Mouse (Mus musculus): ENCODE data around the gene Afmid.
"Not testable (repeated sequence)": the region's sequence is repeated elsewhere in the genome, so short reads cannot be mapped to it uniquely, and the experiment has no call there.

Gene Afmid

DNA sequence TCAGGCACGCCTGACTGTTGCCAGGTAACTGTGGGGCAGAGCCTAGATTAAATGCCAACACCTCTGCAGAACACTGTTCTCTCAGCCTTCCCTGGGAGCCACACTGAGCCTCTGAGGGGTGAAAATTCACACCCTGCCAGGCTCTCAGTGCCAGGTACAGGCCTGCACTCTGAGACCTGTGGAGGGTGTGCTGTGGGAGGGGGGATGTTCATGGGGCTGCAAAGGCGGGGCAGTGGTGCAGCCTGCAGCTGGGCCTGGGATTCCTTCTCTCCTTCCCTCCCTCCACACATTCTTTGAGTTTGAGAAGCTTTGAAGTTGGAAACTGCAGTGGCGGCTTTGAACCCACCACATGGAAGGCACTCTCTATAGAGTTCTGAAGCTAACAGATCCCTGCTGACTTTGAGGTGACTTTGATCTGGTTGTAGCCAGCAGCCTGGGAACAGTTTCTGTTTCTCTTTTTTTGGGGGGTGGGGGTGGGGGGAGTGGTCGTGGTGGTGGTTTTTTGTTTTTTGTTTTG lies 31.6 kb upstream of the Afmid start:
- DNase-seq (ENCODE audit: low read depth, low spot score): no peak

DNA sequence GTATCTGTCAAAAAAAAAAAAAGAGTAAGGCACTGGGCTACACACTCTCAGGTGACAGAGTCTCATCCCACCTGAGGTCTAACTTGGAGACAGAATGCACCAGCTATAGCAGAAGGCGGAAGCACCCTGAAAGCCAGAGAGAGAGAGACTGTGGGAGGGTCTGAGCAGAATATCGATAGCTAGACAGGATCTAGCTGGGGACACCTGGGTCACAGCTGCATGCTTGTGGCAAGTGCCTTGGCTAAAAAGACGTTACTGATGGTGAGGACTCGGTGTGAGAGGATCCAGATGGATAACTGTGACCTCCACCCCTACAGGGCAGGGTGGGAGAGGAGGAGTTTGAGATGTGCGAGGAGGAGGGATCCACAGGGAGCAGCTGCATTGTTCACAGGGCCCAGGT lies 28.8 kb upstream of the Afmid start:
- no peak for DNase-seq (ENCODE audit: low read depth, low spot score)

DNA sequence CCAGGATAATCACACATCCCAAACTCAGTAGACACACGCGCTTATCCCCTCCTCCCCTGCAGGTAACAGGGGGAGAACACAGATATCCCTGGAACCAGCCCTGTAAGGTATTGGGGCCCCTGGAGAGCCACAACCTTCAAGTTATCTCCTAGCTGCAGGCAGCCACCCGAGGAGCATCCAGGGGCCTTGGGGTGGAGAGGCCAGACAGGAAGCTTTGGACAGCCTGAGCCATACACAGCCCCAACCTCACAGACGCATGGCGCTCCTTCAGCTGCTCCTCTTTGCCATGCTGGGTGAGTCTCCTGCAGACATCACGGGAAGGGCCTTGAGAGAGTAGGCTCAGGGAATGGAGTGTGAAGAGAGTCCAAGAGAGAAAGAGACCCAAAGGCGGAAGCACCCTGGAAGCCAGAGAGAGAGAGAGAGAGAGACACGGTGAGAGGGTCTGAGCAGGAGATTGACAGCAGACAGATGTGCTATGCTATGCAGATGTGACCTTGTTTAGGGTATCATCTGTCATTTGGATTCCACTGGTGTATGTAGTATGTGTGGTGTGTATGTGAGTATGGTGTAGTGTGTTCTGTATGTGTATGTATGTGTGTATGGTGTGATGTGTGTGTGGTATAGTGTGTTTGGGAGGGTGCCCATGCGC lies 28.1 kb upstream of the Afmid start, which contains the start of gene 6030468B19Rik:
TSS of gene 6030468B19Rik (plus strand) at position 150 of the 649 bp plus-strand sequence.
- no peak for DNase-seq (ENCODE audit: low read depth, low spot score)

DNA sequence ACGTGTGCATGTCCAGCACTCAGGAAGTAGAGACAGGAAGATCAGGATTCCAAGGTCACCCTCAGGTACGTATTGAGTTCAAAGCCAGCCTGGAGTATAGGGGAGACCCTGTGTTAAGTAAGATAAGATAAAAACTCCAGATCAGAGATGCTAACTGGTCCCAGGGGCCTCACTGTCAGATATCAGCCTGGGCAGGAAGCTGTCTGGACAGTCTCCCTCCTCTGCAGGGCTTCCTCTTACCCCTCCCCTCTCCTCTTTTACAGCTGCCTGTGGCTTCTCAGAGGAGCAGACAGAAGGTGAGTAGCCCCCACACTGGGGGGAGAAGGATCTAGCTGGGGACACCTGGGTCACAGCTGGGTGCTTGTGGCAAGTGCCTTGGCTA lies 27.6 kb upstream of the Afmid start:
- DNase-seq (ENCODE audit: low read depth, low spot score): no peak

GRCm38 (mm10) chr11:117799174-117799573 lies 26.6 kb upstream of the Afmid start:
- no peak for DNase-seq (ENCODE audit: low read depth, low spot score)

DNA sequence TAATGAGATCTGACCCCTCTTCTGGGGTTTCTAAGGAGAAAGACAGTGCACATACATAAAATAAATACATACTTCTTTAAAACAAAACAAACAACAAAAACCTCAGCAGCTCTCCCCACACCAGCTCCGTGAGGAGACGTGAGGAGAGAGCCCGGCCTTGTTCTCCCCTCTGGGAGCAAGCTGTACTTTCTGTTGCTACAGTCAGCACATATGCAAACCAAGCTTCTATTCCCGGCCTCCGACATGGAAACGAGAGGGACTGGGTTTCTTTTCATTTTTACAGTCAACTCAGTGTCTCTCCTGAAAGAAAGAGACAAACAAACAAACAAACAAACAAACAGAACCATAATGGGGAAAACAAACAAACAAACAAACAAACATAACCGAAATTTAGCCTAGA lies 25.7 kb upstream of the Afmid start:
- DNase-seq (ENCODE audit: low read depth, low spot score): no peak

- DNase-seq (ENCODE audit: low read depth, low spot score): no peak
These were observed 24.1 kb upstream of the Afmid start for GRCm38 (mm10) chr11:117801650-117802049.

DNA sequence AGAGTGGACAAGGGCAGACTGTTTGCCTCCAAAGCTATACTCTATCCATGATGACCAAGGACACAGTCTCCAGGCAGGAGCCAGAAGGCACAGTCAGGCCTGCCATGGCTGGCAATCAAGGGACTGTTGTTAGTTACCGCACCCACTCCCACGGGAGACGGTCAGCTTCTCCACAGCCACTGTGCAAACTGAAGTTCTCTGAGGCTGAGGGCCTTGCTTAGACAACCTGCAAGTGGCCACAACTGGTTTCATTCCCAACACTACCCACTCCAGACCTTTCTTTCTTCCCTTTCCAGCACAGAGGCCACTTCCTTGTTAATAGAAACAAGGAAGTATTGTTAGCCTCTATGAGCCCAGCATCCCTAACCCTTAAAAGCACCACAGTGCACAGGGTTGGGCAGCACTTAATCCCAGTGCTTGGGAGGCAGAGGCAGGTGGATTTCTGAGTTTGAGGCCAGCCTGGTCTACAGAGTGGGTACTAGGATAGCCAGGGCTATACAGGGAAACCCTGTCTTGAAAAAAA lies 22.5 kb upstream of the Afmid start:
- no peak for DNase-seq (ENCODE audit: low read depth, low spot score)

DNA sequence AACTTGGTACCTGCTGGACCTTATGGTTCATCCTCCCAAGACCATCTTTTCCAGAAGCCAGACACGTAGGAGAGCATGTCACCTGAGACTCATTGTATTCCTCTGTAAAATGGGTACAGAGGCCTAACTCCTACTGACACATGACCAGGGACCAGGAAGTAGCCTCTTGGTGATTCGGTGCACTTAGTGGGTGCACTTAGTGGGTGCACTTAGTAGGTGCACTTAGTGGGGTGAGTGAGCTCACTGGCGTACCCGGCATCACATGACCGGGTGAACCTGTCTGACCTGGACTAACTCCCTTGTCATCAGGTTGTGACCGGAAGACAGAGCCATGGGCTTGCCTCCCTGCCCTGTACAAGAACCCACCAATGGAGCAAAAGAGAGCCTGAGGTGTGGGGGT lies 18.9 kb upstream of the Afmid start:
- no peak for DNase-seq (ENCODE audit: low read depth, low spot score)

DNA sequence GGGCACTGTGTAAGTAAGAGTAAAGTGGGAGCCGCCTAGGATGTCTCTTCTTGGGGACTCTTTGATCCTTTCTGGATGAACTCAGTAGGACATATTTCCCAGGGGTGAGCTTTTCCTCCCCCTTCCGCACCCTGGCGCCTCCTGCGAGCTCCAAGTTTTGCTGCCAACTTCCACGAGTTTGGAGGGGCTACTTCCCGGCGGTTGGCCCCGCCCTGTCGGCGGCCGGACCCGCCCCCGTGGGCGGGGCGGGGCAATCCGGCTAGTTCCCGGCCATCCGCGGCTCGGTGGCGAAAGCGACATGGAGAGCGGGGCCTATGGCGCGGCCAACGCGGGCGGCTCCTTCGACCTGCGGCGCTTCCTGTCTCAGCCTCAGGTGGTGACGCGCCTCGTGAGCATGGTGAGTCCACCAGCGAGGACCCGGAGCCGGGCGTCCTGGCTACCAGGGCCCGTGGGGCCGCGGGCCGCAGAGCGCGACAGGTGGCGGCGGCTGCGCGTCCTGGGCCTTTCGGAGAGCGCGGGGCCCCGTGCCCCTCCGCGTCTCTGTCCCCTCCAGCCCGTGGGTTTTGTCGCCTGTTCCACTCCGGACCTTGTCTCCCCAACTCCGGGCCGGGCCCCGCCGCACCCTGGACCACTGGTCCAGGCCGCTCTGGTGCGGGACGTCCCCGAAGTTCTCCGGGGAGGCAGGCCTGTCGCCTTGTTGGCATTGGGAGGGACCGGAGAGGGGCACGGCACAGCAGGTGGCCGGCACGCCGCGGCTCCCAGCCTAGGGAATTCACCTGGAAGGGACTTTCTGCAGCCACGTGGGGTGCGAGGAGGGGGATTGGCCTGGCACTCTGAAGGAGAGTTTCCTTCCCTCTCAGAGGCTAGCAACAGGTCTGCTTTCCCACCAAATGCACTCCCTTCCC lies 16.1 kb upstream of the Afmid start, which contains the start of the genes Gm20708 and Syngr2:
TSS of gene Gm20708 (plus strand) at position 262 of the 905 bp plus-strand sequence.
TSS of gene Syngr2 (plus strand) at position 262 of the 905 bp plus-strand sequence.
- DNase-seq (ENCODE audit: low read depth, low spot score): no peak

- peak; percentile 65 for DNase-seq (ENCODE audit: low read depth, low spot score)
These were observed 15.2 kb upstream of the Afmid start for GRCm38 (mm10) chr11:117810401-117811046.

- no peak for DNase-seq (ENCODE audit: low read depth, low spot score)
These were observed 11.9 kb upstream of the Afmid start for GRCm38 (mm10) chr11:117813867-117814266.

GRCm38 (mm10) chr11:117814704-117815366 lies 10.9 kb upstream of the Afmid start:
- DNase-seq (ENCODE audit: low read depth, low spot score): no peak

DNA sequence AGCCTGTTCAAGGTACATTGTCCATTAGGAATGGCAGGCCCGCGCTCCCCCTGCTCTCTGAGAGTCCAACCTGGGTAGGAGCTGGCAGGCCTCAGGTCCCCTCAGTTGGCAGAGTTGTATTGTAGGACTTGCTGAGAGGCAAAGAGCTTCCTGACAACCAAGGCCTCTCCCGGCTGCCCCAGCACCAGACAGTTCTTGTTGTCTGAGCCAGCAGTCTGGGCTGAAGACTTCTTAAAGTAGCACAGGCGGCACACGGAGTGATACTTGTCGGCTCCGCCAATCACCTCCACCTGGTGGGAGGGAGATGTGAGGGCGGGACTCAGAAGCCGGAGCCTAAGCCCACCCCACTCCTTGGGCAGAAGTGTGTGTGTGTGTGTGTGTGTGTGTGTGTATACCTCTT lies 9.9 kb upstream of the Afmid start:
- DNase-seq (ENCODE audit: low read depth, low spot score): not testable (repeated sequence)

- DNase-seq (ENCODE audit: low read depth, low spot score): no peak
These were observed 9.2 kb upstream of the Afmid start for GRCm38 (mm10) chr11:117816389-117816996.

- DNase-seq (ENCODE audit: low read depth, low spot score): no peak
These were observed 6.6 kb upstream of the Afmid start for GRCm38 (mm10) chr11:117819095-117819494.

DNA sequence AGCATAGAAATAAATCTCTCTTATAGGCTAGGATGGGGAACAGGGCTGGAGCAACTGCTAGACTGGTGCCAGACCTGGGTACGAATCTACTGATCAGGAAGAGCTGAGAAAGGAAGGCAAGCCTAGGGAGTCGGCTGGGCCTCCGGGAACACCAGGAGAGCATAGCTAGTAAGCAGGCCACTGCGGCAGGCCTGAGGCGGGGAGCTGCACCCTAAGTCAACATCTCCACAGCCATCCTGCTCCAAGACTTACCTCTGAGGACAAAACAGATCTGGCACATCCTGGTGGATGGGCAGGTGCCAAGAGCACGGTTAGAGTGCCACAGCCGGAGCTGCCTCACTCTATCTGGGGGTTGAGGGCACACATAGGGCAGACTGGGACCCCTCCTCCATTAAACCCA lies 5.6 kb upstream of the Afmid start:
- DNase-seq (ENCODE audit: low read depth, low spot score): no peak

DNA sequence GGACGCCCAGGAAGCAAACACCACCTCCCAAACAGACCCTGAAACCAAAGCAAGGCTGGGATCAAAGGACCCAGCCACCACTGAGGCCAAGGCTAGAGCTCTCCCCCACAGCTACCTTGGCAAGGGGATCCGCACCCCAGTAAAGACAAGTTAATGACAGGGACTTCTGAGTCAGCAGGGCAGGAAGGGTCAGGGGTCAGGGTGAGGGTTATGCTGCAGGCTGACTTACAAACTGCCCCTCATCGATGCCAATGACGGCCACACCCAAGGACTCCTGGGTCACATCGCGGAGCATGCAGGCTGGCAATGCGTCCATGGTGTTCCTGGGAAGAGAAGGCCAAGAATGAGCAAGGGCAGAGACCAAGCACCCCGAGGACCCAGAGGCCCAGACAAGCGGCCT lies 3.9 kb upstream of the Afmid start:
- DNase-seq (ENCODE audit: low read depth, low spot score): no peak

DNA sequence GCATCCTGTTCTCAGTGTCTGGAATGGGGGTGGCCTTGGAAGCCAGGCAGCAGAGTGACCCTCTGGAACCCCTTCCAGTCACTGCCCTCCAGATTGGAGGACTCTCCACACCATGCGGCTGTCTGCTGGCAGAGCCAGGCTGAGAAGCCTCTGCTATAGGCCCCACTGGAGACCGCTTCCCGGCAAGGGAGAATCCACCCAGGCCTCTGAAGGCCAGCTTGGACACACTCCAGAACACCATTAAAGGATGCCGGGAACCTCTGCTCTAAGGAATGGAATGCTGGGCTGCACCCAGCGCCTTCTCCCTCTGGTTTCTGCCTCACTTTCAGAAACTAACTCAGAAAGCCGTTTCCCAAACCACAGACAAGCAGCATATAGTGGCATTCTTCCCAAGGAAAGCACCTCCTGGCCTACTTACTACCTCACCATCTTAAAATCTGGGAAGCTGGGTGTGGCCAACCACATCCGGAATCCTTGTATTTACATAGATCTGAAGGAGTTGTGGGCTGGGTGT lies 2.9 kb upstream of the Afmid start:
- DNase-seq (ENCODE audit: low read depth, low spot score): no peak

GRCm38 (mm10) chr11:117823411-117823810 lies 2.3 kb upstream of the Afmid start:
- no peak for DNase-seq (ENCODE audit: low read depth, low spot score)

Data from retina, postnatal 7 days (tissue).